Comparison of ENCODE assay signal across 10 mouse cellular contexts in genomic region chrX:159442128-159442527, GRCm38 (mm10). TPM values are rescaled to one million over a fixed set of nuclear protein-coding genes. Genes with fewer than 3 reads are reported as not detected.
DNase-seq lines count a peak whose midpoint lies in the region; ATAC-seq and TF ChIP-seq lines count a peak whose summit lies in the region.
"Had no signal": no experiment of that assay in that cellular context is flagged by ENCODE, and none has a peak within 500 bp of the region (broad histone marks: within the 10 kb centered on the region; RNA-seq: fewer than 3 reads in every experiment).

No protein-coding gene starts in this region.

- no peak overlapping the region for H3K4me2 ChIP-seq in embryonic facial prominence, embryonic 11.5 days (ENCODE audit: low read depth, low read length)
- H3K4me2 ChIP-seq: limb, embryonic 15.5 days; stomach, embryonic 15.5 days had no signal

- peak; percentile 9 to 10 for DNase-seq in left cerebral cortex, adult 2 months (ENCODE audit: extremely low spot score in 1 of 2, low spot score in 2 of 2)
- DNase-seq in left cerebral cortex, adult 11 months (ENCODE audit: low spot score), result no peak
- DNase-seq in MEL (ENCODE audit: low read depth, low spot score), result peak; percentile 74
- DNase-seq in adrenal gland, postnatal 14 days, result peak; percentile 47
- DNase-seq in embryonic facial prominence, embryonic 11.5 days (ENCODE audit: low spot score), result peak; percentile 65
- DNase-seq in kidney, postnatal 4 days, result peak; percentile 51 to 67
- peak; percentile 51 for DNase-seq in mesoderm, embryonic 11.5 days (ENCODE audit: low read depth, low spot score)

- intact Hi-C loops in left cerebral cortex, adult 2 months (cut with DNase I), result loop anchor here (5.0 kb wide), 1 partner anchor 165 kb away; no protein-coding TSS in a partner anchor

- peak; percentile 52 for TF ChIP-seq CTCF in left cerebral cortex, adult 2 months (IDR thresholded peaks at IDR 0.05)
- peak; percentile 54 to 91 (median 78) for TF ChIP-seq CTCF in MEL (IDR thresholded peaks at IDR 0.05 in 2 of 3, conservative IDR thresholded peaks at IDR 0.05 in 1 of 3; ENCODE audit: control insufficient read depth in 1 of 3, insufficient read depth in 1 of 3, low read depth in 2 of 3, low read length in 3 of 3, poor library complexity in 1 of 3, severe bottlenecking in 1 of 3)

- H3K36me3 ChIP-seq in MEL (ENCODE audit: control insufficient read depth in 1 of 2, insufficient read depth in 2 of 2, low read length in 2 of 2), result no peaks in the 10 kb centered on the region
- no peaks in the 10 kb centered on the region for H3K36me3 ChIP-seq in embryonic facial prominence, embryonic 11.5 days (replicated peaks; ENCODE audit: control insufficient read depth, insufficient read depth, low read depth, low read length)
- H3K36me3 ChIP-seq: limb, embryonic 15.5 days; stomach, embryonic 15.5 days had no signal

- no peak for TF ChIP-seq POLR2A in MEL (IDR thresholded peaks at IDR 0.05; ENCODE audit: control insufficient read depth in 1 of 2, insufficient read depth in 1 of 2, low read depth in 1 of 2, low read length in 2 of 2, poor library complexity in 1 of 2)

- 39% methylated on average over 3 of the region's 3 CpGs for WGBS in embryonic facial prominence, embryonic 11.5 days

- no peak overlapping the region for H3K27ac ChIP-seq in left cerebral cortex, adult 2 months
- H3K27ac ChIP-seq in MEL (ENCODE audit: control insufficient read depth, low read depth, low read length), result no peak overlapping the region
- no peak overlapping the region for H3K27ac ChIP-seq in embryonic facial prominence, embryonic 11.5 days (replicated peaks; ENCODE audit: low read depth, low read length)
- H3K27ac ChIP-seq: limb, embryonic 15.5 days; stomach, embryonic 15.5 days had no signal

- H3K27me3 ChIP-seq in MEL (ENCODE audit: control insufficient read depth in 1 of 2, insufficient read depth in 2 of 2, low read length in 2 of 2), result no peaks in the 10 kb centered on the region
- H3K27me3 ChIP-seq in embryonic facial prominence, embryonic 11.5 days (ENCODE audit: control insufficient read depth, insufficient read depth, low read length), result no peaks in the 10 kb centered on the region
- H3K27me3 ChIP-seq: stomach, embryonic 15.5 days had no signal

- no peak for ATAC-seq in embryonic facial prominence, embryonic 11.5 days (replicated peaks; ENCODE audit: insufficient number of reproducible peaks, low FRiP score, low TSS enrichment, low read depth)
- no peak for ATAC-seq in activated CD4-positive, CD25-positive, alpha-beta regulatory T cell, adult 4 months

- no peak for TF ChIP-seq EP300 in MEL (IDR thresholded peaks at IDR 0.05; ENCODE audit: low read depth in 1 of 2, low read length in 2 of 2)

- TF ChIP-seq RAD21 in MEL (IDR thresholded peaks at IDR 0.05; ENCODE audit: low read depth, low read length), result peak; percentile 96

- H3K9me3 ChIP-seq in MEL (replicated peaks; ENCODE audit: insufficient read depth, low read length), result no peaks in the 10 kb centered on the region
- no peaks in the 10 kb centered on the region for H3K9me3 ChIP-seq in embryonic facial prominence, embryonic 11.5 days (replicated peaks; ENCODE audit: control insufficient read depth, low read length)
- H3K9me3 ChIP-seq: limb, embryonic 15.5 days; stomach, embryonic 15.5 days had no signal

- no peak overlapping the region for H3K4me3 ChIP-seq in left cerebral cortex, adult 2 months
- H3K4me3 ChIP-seq in MEL (ENCODE audit: control insufficient read depth in 1 of 2, insufficient read depth in 1 of 2, low read depth in 2 of 2, low read length in 2 of 2), result no peak overlapping the region
- H3K4me3 ChIP-seq in embryonic facial prominence, embryonic 11.5 days (ENCODE audit: low read depth, low read length), result no peak overlapping the region
- H3K4me3 ChIP-seq: limb, embryonic 15.5 days; stomach, embryonic 15.5 days had no signal

- H3K4me1 ChIP-seq in MEL (ENCODE audit: control insufficient read depth in 1 of 2, insufficient read depth in 2 of 2, low read length in 2 of 2), result peaks cover 0 to 3% of the 10 kb centered on the region in 2 experiments; a peak in 1 of 4 replicates
- no peaks in the 10 kb centered on the region for H3K4me1 ChIP-seq in embryonic facial prominence, embryonic 11.5 days (ENCODE audit: control insufficient read depth, insufficient read depth, low read length)
- H3K4me1 ChIP-seq: limb, embryonic 15.5 days; stomach, embryonic 15.5 days had no signal

- H3K9ac ChIP-seq in MEL (ENCODE audit: control insufficient read depth, low read depth, low read length, poor library complexity, severe bottlenecking), result no peak overlapping the region
- H3K9ac ChIP-seq in embryonic facial prominence, embryonic 11.5 days (replicated peaks; ENCODE audit: low read length), result no peak overlapping the region
- H3K9ac ChIP-seq: limb, embryonic 15.5 days; stomach, embryonic 15.5 days had no signal

- H3K79me2 ChIP-seq in MEL (ENCODE audit: control insufficient read depth, insufficient read depth, low read length, poor library complexity), result no peaks in the 10 kb centered on the region

TF ChIP-seq in MEL, 35 proteins besides CTCF, POLR2A, EP300 and RAD21:
- TF ChIP-seq SIN3A (IDR thresholded peaks at IDR 0.05; ENCODE audit: low read length), result 0 out of 2 replicates have a peak, but pooled peaks have one; percentile 29
- no peak for TF ChIP-seq GATA1 (IDR thresholded peaks at IDR 0.05; ENCODE audit: low read depth, low read length)
- no peak for TF ChIP-seq E2F4 (IDR thresholded peaks at IDR 0.05; ENCODE audit: borderline replicate concordance, low read depth, low read length)
- TF ChIP-seq SMC3 (IDR thresholded peaks at IDR 0.05; ENCODE audit: low read depth, low read length), result peak; percentile 92
- no peak for TF ChIP-seq UBTF (IDR thresholded peaks at IDR 0.05; ENCODE audit: borderline replicate concordance, insufficient read depth, low read depth, low read length)
- TF ChIP-seq GABPA (IDR thresholded peaks at IDR 0.05; ENCODE audit: low read depth, low read length), result no peak
- TF ChIP-seq ZMIZ1 (IDR thresholded peaks at IDR 0.05; ENCODE audit: low read depth, low read length), result no peak
- peak; percentile 87 for TF ChIP-seq ZC3H11A (IDR thresholded peaks at IDR 0.05; ENCODE audit: low read depth, low read length)

RNA-seq across cellular contexts. Expression of gene Map7d2, which starts 27.8 kb away (rescaled TPM):
- 100 to 1,000 TPM in 1 of 2 experiments, 10 to 100 TPM in 1; 96.9 to 127 TPM for total RNA-seq in left cerebral cortex, adult 2 months (2021)
- not detected in 2 replicates for total RNA-seq in MEL (2012; rRNA removed)
- under 1 TPM in 1 of 2 experiments, not detected in 1; 0.10 TPM for polyA plus RNA-seq in MEL (2012; ENCODE audit: insufficient read depth in 1 of 2, insufficient read length in 2 of 2, low read depth in 1 of 2, low replicate concordance in 2 of 2, missing spikeins in 1 of 2)
- 3.5 and 5.1 TPM in 2 replicates for total RNA-seq in adrenal gland, postnatal 14 days (2021)
- polyA plus RNA-seq in embryonic facial prominence, embryonic 11.5 days (2014; fragmentation: Nextera tagmentation; extraction: Ambion mirVana), result 6.6 and 6.7 TPM in 2 replicates
- polyA plus RNA-seq in activated CD4-positive, CD25-positive, alpha-beta regulatory T cell, adult 4 months (2017; shearing (Covaris generic)), result not detected

Comparison
In these comparisons a context has a peak if more than half of its experiments do, and no peak if none do; other contexts are left out.
1. RNA of gene Map7d2, which starts 27.8 kb away (total RNA-seq): 96.9 to 127 TPM in left cerebral cortex, adult 2 months; 3.5 to 5.1 TPM in adrenal gland, postnatal 14 days and not detected in MEL; every median in the first group is over 10 times any median in the second.